Comparison of ENCODE assay signal across 10 mouse cellular contexts in genomic region chr1:171078419-171078818, GRCm38 (mm10). TPM values are rescaled to one million over a fixed set of nuclear protein-coding genes. Genes with fewer than 3 reads are reported as not detected.
DNase-seq lines count a peak whose midpoint lies in the region; ATAC-seq lines count a peak whose summit lies in the region.
"Not testable (repeated sequence)": the region's sequence is repeated elsewhere in the genome, so short reads cannot be mapped to it uniquely, and the experiment has no call there.
"Had no signal": no experiment of that assay in that cellular context is flagged by ENCODE, and none has a peak within 500 bp of the region (broad histone marks: within the 10 kb centered on the region; RNA-seq: fewer than 3 reads in every experiment).

No protein-coding gene starts in this region.

- WGBS in forebrain, embryonic 10.5 days = 23% methylated on average over 12 of the region's 12 CpGs
- 23% methylated on average over 12 of the region's 12 CpGs for WGBS in heart, embryonic 10.5 days
- 23% methylated on average over 12 of the region's 12 CpGs for WGBS in hindbrain, embryonic 11.5 days
- WGBS in intestine, embryonic 15.5 days = 24% methylated on average over 12 of the region's 12 CpGs
- 26% methylated on average over 12 of the region's 12 CpGs for WGBS in liver, embryonic 11.5 days
- WGBS in midbrain, embryonic 11.5 days = 24% methylated on average over 11 of the region's 12 CpGs
- WGBS in neural tube, embryonic 13.5 days = 22% methylated on average over 12 of the region's 12 CpGs

- not testable (repeated sequence) for H3K36me3 ChIP-seq in forebrain, embryonic 10.5 days (replicated peaks); heart, embryonic 10.5 days; hindbrain, embryonic 11.5 days (ENCODE audit: control insufficient read depth, insufficient read depth, low read length); intestine, embryonic 15.5 days; liver, embryonic 11.5 days (ENCODE audit: control insufficient read depth, insufficient read depth, low read length); midbrain, embryonic 11.5 days (ENCODE audit: control insufficient read depth, insufficient read depth, low read length); neural tube, embryonic 13.5 days

- peaks cover 51% of the 10 kb centered on the region for H3K27me3 ChIP-seq in forebrain, embryonic 10.5 days (ENCODE audit: poor library complexity, severe bottlenecking)
- H3K27me3 ChIP-seq in heart, embryonic 10.5 days (ENCODE audit: insufficient read depth, poor library complexity, severe bottlenecking) = peaks cover 35% of the 10 kb centered on the region
- H3K27me3 ChIP-seq in hindbrain, embryonic 11.5 days (ENCODE audit: control insufficient read depth, insufficient read depth, low read length) = peaks cover 20% of the 10 kb centered on the region
- peaks cover 18% of the 10 kb centered on the region for H3K27me3 ChIP-seq in intestine, embryonic 15.5 days (replicated peaks)
- peaks cover 13% of the 10 kb centered on the region for H3K27me3 ChIP-seq in liver, embryonic 11.5 days (replicated peaks; ENCODE audit: control insufficient read depth, insufficient read depth, low read length)
- H3K27me3 ChIP-seq in midbrain, embryonic 11.5 days (ENCODE audit: control insufficient read depth, insufficient read depth, low read length) = peaks cover 23% of the 10 kb centered on the region
- H3K27me3 ChIP-seq in neural tube, embryonic 13.5 days = peaks cover 39% of the 10 kb centered on the region

- not testable (repeated sequence) for H3K27ac ChIP-seq in forebrain, embryonic 10.5 days; heart, embryonic 10.5 days; hindbrain, embryonic 11.5 days (ENCODE audit: low read depth, low read length); intestine, embryonic 15.5 days; liver, embryonic 11.5 days (ENCODE audit: low read depth, low read length); midbrain, embryonic 11.5 days (ENCODE audit: low read depth, low read length); neural tube, embryonic 13.5 days (replicated peaks)

- not testable (repeated sequence) for H3K9me3 ChIP-seq in forebrain, embryonic 10.5 days; heart, embryonic 10.5 days; hindbrain, embryonic 11.5 days (ENCODE audit: control insufficient read depth, low read length); intestine, embryonic 15.5 days; liver, embryonic 11.5 days (ENCODE audit: control insufficient read depth, low read length); midbrain, embryonic 11.5 days (ENCODE audit: control insufficient read depth, low read length); neural tube, embryonic 13.5 days

- not testable (repeated sequence) for DNase-seq in forebrain, embryonic 10.5 days (ENCODE audit: extremely low spot score, low spot score); heart, embryonic 10.5 days (ENCODE audit: low spot score); liver, embryonic 11.5 days (ENCODE audit: low spot score)
- DNase-seq in hindbrain, embryonic 11.5 days (ENCODE audit: low spot score) = peak; percentile 54
- DNase-seq in midbrain, embryonic 11.5 days (ENCODE audit: low spot score, missing footprints) = peak; percentile 91

- not testable (repeated sequence) for ATAC-seq in hindbrain, embryonic 11.5 days (ENCODE audit: low FRiP score); intestine, embryonic 15.5 days; liver, embryonic 11.5 days (replicated peaks; ENCODE audit: low FRiP score); midbrain, embryonic 11.5 days (ENCODE audit: low FRiP score); neural tube, embryonic 13.5 days (ENCODE audit: low read depth)

- not testable (repeated sequence) for H3K4me2 ChIP-seq in hindbrain, embryonic 11.5 days (replicated peaks; ENCODE audit: low read depth, low read length); midbrain, embryonic 11.5 days
- H3K4me2 ChIP-seq in intestine, embryonic 15.5 days (replicated peaks) = peak overlapping the region; percentile 51
- H3K4me2 ChIP-seq in liver, embryonic 11.5 days = peak overlapping the region; percentile 41
- H3K4me2 ChIP-seq in neural tube, embryonic 13.5 days = peak overlapping the region; percentile 41

- H3K4me3 ChIP-seq in forebrain, embryonic 10.5 days = peak overlapping the region; percentile 31; the same call in 1 of the 2 replicates
- H3K4me3 ChIP-seq in heart, embryonic 10.5 days = peak overlapping the region; percentile 12; the same call in 1 of the 2 replicates
- H3K4me3 ChIP-seq in hindbrain, embryonic 11.5 days (ENCODE audit: low read depth, low read length) = peak overlapping the region; percentile 12; the same call in 1 of the 2 replicates
- H3K4me3 ChIP-seq in intestine, embryonic 15.5 days (replicated peaks); liver, embryonic 11.5 days (ENCODE audit: low read depth, low read length); midbrain, embryonic 11.5 days (ENCODE audit: low read depth, low read length); neural tube, embryonic 13.5 days: not testable (repeated sequence)

- not testable (repeated sequence) for H3K4me1 ChIP-seq in forebrain, embryonic 10.5 days; heart, embryonic 10.5 days; hindbrain, embryonic 11.5 days (replicated peaks; ENCODE audit: control insufficient read depth, insufficient read depth, low read length); intestine, embryonic 15.5 days (replicated peaks); liver, embryonic 11.5 days (replicated peaks; ENCODE audit: control insufficient read depth, insufficient read depth, low read length); midbrain, embryonic 11.5 days (ENCODE audit: control insufficient read depth, insufficient read depth, low read length); neural tube, embryonic 13.5 days (replicated peaks)

- H3K9ac ChIP-seq in hindbrain, embryonic 11.5 days (ENCODE audit: low read depth, low read length); intestine, embryonic 15.5 days; liver, embryonic 11.5 days (ENCODE audit: low read depth, low read length); midbrain, embryonic 11.5 days (ENCODE audit: low read length); neural tube, embryonic 13.5 days: not testable (repeated sequence)

RNA-seq across cellular contexts. Expression of gene Fcgr3, which starts 13.7 kb away (rescaled TPM):
- polyA plus RNA-seq in forebrain, embryonic 10.5 days (2016; fragmentation: Nextera tagmentation; extraction: Ambion mirVana) = 3.2 and 4.5 TPM in 2 replicates
- polyA plus RNA-seq in heart, embryonic 10.5 days (2016; fragmentation: Nextera tagmentation; extraction: Ambion mirVana) = 1.3 and 4.1 TPM in 2 replicates
- polyA plus RNA-seq in hindbrain, embryonic 11.5 days (2014; fragmentation: Nextera tagmentation; extraction: Ambion mirVana) = 9.6 TPM in 2 replicates
- polyA plus RNA-seq in intestine, embryonic 15.5 days (2015; fragmentation: Nextera tagmentation; extraction: Ambion mirVana) = 14.0 and 14.7 TPM in 2 replicates
- 28.7 and 29.8 TPM in 2 replicates for polyA plus RNA-seq in liver, embryonic 11.5 days (2014; fragmentation: Nextera tagmentation; extraction: Ambion mirVana)
- polyA plus RNA-seq in midbrain, embryonic 11.5 days (2014; fragmentation: Nextera tagmentation; extraction: Ambion mirVana) = 8.5 and 8.6 TPM in 2 replicates
- polyA plus RNA-seq in neural tube, embryonic 13.5 days (2015; fragmentation: Nextera tagmentation; extraction: Ambion mirVana) = 9.0 and 10.9 TPM in 2 replicates
- polyA plus RNA-seq: CD4-positive, CD25-positive, alpha-beta regulatory T cell, adult 4 months had no signal

RNA-seq across cellular contexts. Expression of gene Cfap126, which starts 35.3 kb away (rescaled TPM):
- polyA plus RNA-seq in forebrain, embryonic 10.5 days (2016; fragmentation: Nextera tagmentation; extraction: Ambion mirVana) = 2.2 and 2.8 TPM in 2 replicates
- 1.6 and 3.7 TPM in 2 replicates for polyA plus RNA-seq in heart, embryonic 10.5 days (2016; fragmentation: Nextera tagmentation; extraction: Ambion mirVana)
- 8.7 and 10.5 TPM in 2 replicates for polyA plus RNA-seq in hindbrain, embryonic 11.5 days (2014; fragmentation: Nextera tagmentation; extraction: Ambion mirVana)
- polyA plus RNA-seq in intestine, embryonic 15.5 days (2015; fragmentation: Nextera tagmentation; extraction: Ambion mirVana) = 1.7 and 1.8 TPM in 2 replicates
- 1.4 and 2.2 TPM in 2 replicates for polyA plus RNA-seq in liver, embryonic 11.5 days (2014; fragmentation: Nextera tagmentation; extraction: Ambion mirVana)
- polyA plus RNA-seq in midbrain, embryonic 11.5 days (2014; fragmentation: Nextera tagmentation; extraction: Ambion mirVana) = 1.7 and 2.4 TPM in 2 replicates
- polyA plus RNA-seq in neural tube, embryonic 13.5 days (2015; fragmentation: Nextera tagmentation; extraction: Ambion mirVana) = 2.8 and 2.9 TPM in 2 replicates

RNA-seq across cellular contexts. Expression of gene Fcgr4, which starts 59.7 kb away (rescaled TPM):
- polyA plus RNA-seq in forebrain, embryonic 10.5 days (2016; fragmentation: Nextera tagmentation; extraction: Ambion mirVana) = 0.11 TPM in 1 of 2 replicates, not detected in the other
- polyA plus RNA-seq in heart, embryonic 10.5 days (2016; fragmentation: Nextera tagmentation; extraction: Ambion mirVana) = 0.14 TPM in 1 of 2 replicates, not detected in the other
- polyA plus RNA-seq in hindbrain, embryonic 11.5 days (2014; fragmentation: Nextera tagmentation; extraction: Ambion mirVana) = 0.39 and 0.62 TPM in 2 replicates
- polyA plus RNA-seq in intestine, embryonic 15.5 days (2015; fragmentation: Nextera tagmentation; extraction: Ambion mirVana) = 1.7 and 1.8 TPM in 2 replicates
- 1.5 and 2.4 TPM in 2 replicates for polyA plus RNA-seq in liver, embryonic 11.5 days (2014; fragmentation: Nextera tagmentation; extraction: Ambion mirVana)
- polyA plus RNA-seq in midbrain, embryonic 11.5 days (2014; fragmentation: Nextera tagmentation; extraction: Ambion mirVana) = 0.18 and 0.55 TPM in 2 replicates
- not detected in 2 replicates for polyA plus RNA-seq in neural tube, embryonic 13.5 days (2015; fragmentation: Nextera tagmentation; extraction: Ambion mirVana)
- polyA plus RNA-seq: inflammation-experienced regulatory T-cells, adult 6 months; neural tube, embryonic 14.5 days had no signal
